Mouse (Mus musculus) thymus, postnatal 36 days (tissue): ENCODE results near the gene Krt9.
A peak's percentile ranks its signal among the peaks of the same experiment; 100 is the strongest.
"Not testable (repeated sequence)": the region's sequence is repeated elsewhere in the genome, so short reads cannot be mapped to it uniquely, and the experiment has no call there.

Experiments used
- DNase-seq, 2 experiments: peaks; one replicate each; pipeline ENCODE4 v3.0.0; 2022; ENCODE audit warnings: mixed read lengths in 2 of 2

The Krt9 gene

GRCm38 (mm10) chr11:100192992-100193391 is at the start of gene Krt9:
Gene Krt9 (minus strand): TSS chr11:100193246.
- no peak for DNase-seq

GRCm38 (mm10) chr11:100240272-100240671 is 47.2 kb upstream of the Krt9 start:
- DNase-seq: not testable (repeated sequence)

- no peak for DNase-seq
Observed at GRCm38 (mm10) chr11:100221741-100222140, 28.7 kb upstream of the Krt9 start.

GRCm38 (mm10) chr11:100219304-100219703 is 26.3 kb upstream of the Krt9 start:
- DNase-seq: no peak

GRCm38 (mm10) chr11:100208542-100208941 is 15.5 kb upstream of the Krt9 start:
- no peak for DNase-seq

GRCm38 (mm10) chr11:100207498-100207897 is 14.5 kb upstream of the Krt9 start, which contains the start of gene Krt14:
Gene Krt14 (minus strand): TSS chr11:100207548.
- no peak for DNase-seq

- no peak for DNase-seq
Observed at GRCm38 (mm10) chr11:100203448-100203847, 10.4 kb upstream of the Krt9 start.

- no peak for DNase-seq
Observed at GRCm38 (mm10) chr11:100202906-100203305, 9.9 kb upstream of the Krt9 start.

- DNase-seq: no peak
Observed at GRCm38 (mm10) chr11:100200104-100200820, 7.2 kb upstream of the Krt9 start.

- DNase-seq: no peak
Observed at GRCm38 (mm10) chr11:100198666-100199065, 5.6 kb upstream of the Krt9 start.

- no peak for DNase-seq
Observed at GRCm38 (mm10) chr11:100191820-100192219, 1.2 kb downstream of the Krt9 start.

- DNase-seq: no peak
Observed at GRCm38 (mm10) chr11:100186736-100187135, 6.3 kb downstream of the Krt9 start.

- DNase-seq: no peak
Observed at GRCm38 (mm10) chr11:100181725-100182124, 11.3 kb downstream of the Krt9 start.

- DNase-seq: no peak
Observed at GRCm38 (mm10) chr11:100179260-100179659, 13.8 kb downstream of the Krt9 start.

GRCm38 (mm10) chr11:100178307-100178706 is 14.7 kb downstream of the Krt9 start:
- no peak for DNase-seq

- DNase-seq: no peak
Observed at GRCm38 (mm10) chr11:100176791-100177190, 16.3 kb downstream of the Krt9 start.

GRCm38 (mm10) chr11:100168765-100169762 is 24.0 kb downstream of the Krt9 start:
- DNase-seq: peak; percentile 23 to 33

GRCm38 (mm10) chr11:100168071-100168470 is 25.0 kb downstream of the Krt9 start:
- DNase-seq: no peak

- DNase-seq: no peak
Observed at GRCm38 (mm10) chr11:100164392-100164791, 28.7 kb downstream of the Krt9 start.

- DNase-seq: no peak
Observed at GRCm38 (mm10) chr11:100157908-100158477, 35.1 kb downstream of the Krt9 start.

- no peak for DNase-seq
Observed at GRCm38 (mm10) chr11:100157331-100157730, 35.7 kb downstream of the Krt9 start.

- no peak for DNase-seq
Observed at GRCm38 (mm10) chr11:100155497-100156255, 37.4 kb downstream of the Krt9 start.
